Mouse (Mus musculus) CD4-positive naive resting alpha-beta T cell, adult 57 days (primary cell): ENCODE measurements around the gene A630001G21Rik. TPM values are rescaled to one million over a fixed set of nuclear protein-coding genes. Genes with fewer than 3 reads are reported as not detected.

Experiments used
- total RNA-seq: library from RNA; stranded (reverse); gene quantifications from one replicate; pipeline ENCODE4 v1.2.4, GENCODE M21; 2023

Gene A630001G21Rik
- 22.3 TPM for total RNA-seq

DNA sequence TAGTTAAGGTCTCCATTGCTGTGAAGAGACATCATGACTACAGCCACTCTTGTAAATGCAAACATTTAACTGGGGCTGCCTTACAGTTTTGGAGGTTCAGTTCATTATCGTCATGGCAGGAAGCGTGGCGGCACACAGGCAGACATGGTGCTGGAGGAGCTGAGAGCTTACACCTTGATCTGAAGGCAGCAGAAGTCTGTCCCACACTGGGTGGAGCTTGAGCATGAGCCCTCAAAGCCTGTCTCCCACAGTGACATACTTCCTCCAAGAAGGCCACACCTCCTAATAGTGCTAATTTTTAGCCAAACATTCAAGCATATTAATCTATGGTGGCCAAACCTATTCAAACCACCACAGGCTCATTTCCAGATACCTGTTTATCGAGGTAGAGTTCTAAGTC lies at the start of gene A630001G21Rik:
A630001G21Rik (minus strand) TSS at position 208 of the 400 bp plus-strand sequence.

DNA sequence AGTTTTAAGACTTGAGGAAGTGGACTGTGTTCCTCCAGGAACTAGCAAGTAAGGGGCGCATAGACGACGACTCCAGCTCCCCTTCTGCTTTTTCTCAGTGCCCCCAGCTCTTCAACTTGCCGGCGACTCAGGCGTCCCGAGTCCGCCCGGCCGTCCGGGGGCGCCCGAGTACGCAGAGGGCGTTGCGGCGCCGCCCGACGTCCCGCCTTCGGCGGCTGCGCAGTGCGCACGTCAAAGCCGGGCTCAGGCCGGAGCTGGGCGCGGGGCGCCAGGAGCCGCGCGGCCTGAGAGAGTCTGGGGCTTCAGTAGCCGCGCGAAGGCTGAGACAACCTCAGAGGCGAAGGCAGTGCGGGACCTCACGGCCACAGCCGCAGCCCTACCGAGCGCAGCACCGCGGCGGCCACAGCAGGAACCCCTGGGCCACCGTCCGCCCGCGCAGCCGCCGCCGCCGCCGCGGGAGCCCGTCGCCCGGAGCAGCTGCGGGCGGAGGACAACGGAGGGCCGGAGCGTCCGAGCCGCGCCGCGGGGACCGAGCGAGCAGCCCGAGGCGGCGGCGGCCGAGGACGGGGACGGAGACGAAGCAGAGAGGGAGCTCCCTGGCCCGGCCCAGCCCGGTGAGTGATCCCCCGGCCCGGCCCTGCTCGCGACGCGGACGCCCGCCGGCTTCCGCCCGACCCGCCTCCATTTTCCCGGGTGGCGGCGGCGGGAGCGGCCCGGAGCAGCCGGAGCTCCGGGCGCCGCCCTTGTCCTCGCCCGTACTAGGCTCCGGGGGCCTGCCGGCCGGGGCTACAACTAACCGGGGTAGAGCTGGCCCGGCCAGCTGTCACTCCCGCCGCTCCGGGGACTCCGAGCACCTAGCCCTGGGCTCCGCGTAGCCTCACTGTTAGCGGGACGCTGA lies 15.0 kb upstream of the A630001G21Rik start, which contains the start of gene Cab39:
Cab39 (plus strand) TSS at position 234 of the 898 bp plus-strand sequence.

Other genes with a start within 250 kb of the A630001G21Rik start
- not detected for gene G530012D18Rik, start 203.0 kb downstream of the A630001G21Rik start, total RNA-seq
- gene Sp110, start 179.8 kb downstream of the A630001G21Rik start, total RNA-seq, result 130 TPM
- 40.1 TPM for gene Sp140, start 178.3 kb downstream of the A630001G21Rik start, total RNA-seq
- 623 TPM for gene Sp100, start 128.7 kb downstream of the A630001G21Rik start, total RNA-seq
- gene Cab39, start 14.8 kb upstream of the A630001G21Rik start, total RNA-seq, result 111 TPM
- gene Itm2c, start 115.6 kb upstream of the A630001G21Rik start, total RNA-seq, result 71.3 TPM
- gene 4933407L21Rik, start 149.8 kb upstream of the A630001G21Rik start, total RNA-seq, result 0.44 TPM
- gene Gpr55, start 182.4 kb upstream of the A630001G21Rik start, total RNA-seq, result 1.2 TPM
- not detected for gene Spata3, start 238.2 kb upstream of the A630001G21Rik start, total RNA-seq